Mouse (Mus musculus): Measurements from ENCODE around the gene Anapc13.
A peak's percentile ranks its signal among the peaks of the same experiment; 100 is the strongest.

Anapc13 gene

DNA sequence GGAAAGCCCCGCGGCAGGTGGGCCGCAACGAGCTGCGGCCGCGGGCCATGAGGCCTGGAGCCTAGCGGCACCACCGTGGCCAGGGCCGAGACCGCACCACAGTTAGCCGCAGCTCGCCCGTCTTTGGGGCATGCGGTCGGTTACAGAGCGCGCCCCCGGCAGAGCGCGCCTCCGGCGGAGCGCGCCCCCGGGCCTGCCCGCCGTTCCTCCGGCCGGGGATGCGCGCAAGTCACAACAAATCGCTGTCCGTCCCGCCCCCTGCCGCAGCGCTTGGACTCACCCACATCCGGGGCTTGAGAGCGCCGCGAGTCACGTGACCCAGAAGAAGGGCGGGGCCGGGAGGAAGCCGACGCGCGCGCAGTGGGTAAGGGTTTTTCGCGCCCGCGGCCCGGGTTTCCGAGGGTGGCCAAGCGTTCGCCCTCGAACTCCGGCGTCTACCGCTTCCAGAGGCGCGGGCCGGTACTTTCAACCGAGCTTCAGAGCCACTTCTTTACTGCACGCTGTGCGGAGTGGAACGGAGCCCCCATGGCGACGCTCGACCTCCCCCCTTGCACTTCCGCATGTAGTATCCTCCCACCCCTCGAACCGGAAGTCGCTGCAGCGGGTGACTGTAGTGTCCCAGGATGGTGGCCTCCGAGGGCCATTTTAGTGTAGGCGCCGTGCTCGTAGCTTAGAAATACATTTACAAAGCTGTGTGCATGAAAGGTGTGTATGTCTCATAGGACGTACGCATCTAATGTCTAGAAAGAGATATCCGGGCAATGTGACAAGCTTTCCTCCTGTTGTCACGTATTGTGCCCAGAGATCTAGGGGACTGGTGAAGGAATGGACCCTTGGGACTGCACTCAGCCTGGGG, at the start of gene Anapc13, which contains the start of gene Cep63:
Gene Anapc13 (plus strand): TSS at position 314 of the 856 bp plus-strand sequence.
Gene Cep63 (minus strand): TSS at position 552 of the 856 bp plus-strand sequence.
- DNase-seq (ENCODE audit: low spot score in 2 of 2): peak; percentile 98 to 99

DNA sequence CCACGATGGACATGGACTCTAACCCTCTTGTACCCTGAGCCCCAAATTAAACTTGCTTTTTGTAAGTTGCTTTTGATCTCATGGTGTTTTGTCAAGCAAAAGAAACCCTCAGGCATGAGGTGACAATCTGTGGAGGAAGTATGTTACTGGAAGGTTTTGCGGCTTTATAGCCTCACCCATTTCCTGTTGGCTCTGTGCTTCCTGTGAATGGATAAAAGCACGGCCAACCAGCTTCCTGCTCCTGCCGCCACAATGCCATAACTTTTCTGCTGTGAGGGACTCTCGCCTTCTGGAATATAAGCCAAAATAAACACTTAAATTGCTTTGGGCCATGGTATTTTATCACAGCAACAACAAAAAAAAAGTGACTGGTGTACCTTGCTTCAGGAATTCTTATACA, 48.6 kb upstream of the Anapc13 start:
- DNase-seq (ENCODE audit: low spot score in 2 of 2): no peak

DNA sequence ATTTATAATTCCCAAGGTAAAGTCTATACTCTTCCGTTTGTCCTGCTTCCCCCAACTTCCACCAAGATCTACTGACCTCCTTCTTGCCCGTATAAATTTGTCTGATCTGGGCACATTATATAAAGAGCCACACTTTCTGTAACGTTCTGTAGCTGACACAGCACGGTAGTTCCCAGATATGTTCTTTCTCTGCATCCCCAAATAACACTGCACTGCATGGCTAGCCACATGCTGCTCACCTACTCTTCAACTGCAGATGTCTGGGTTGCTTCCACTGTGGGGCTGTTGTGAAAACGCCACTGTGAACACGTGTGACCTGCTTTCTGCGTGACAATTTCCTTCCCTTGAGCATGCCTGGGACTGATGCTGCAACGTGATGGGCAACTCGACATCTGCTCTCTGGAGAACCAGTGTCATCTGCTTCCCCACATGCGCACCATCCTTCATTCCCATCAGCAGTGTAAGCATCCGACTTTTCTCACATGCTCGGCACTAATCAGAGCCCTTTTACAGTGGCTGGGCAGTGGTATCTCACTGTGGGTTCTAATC, 44.1 kb upstream of the Anapc13 start:
- DNase-seq (ENCODE audit: low spot score in 2 of 2): no peak

DNA sequence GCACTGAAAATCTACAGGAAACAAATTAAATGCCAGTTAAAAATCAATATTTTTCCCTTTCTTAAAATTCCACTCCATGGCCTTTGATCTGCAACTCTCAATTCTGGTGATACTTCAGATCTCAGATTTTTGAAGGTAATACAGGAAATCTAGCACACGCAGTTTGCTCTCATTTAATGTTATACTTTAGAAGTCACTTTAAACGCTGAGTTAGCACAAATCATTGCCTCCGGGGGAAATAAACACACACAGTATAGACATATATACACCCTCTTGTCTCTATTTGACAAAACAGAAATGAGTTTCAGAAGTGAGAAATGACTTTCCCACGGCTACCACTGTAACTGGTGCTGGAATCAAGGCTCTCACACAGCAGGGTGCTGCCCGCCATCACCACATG, 38.7 kb upstream of the Anapc13 start:
- DNase-seq (ENCODE audit: low spot score in 2 of 2): no peak

DNA sequence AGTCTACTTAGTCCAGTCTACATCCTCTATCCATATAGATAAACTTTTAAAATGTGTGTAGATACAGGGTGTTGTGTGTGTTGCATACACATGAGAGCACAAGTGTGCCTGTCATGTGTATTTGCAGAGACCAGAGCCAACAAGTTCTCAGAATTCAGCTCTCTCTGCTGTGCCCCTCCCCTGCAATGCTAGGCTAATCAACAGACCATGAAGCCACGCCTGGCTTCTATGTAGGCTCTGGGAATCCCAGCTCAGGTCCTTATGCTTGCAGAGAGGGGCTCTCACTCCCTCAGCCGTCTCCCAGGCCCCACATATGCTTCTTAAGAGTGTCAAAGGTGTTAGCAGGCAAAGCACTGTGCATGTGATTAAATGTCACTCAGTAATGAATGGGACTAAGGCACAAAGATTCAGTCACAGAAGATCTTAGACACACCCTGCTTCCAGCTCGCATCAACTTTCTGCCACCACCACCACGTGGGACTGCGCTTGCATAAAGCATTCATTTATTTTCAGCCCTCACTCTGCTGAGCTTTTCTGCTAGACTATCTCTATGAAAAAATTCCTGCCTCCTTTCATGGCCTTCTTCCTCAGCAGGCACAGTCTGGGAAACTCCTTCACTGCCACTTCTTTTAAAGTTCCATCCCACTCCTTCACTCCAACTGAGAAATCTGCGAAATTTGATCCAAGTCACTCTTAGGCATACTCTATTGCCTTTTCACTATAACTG, 31.3 kb upstream of the Anapc13 start:
- peak in 1 of 2 experiments; percentile 36 for DNase-seq (ENCODE audit: low spot score in 2 of 2)

DNA sequence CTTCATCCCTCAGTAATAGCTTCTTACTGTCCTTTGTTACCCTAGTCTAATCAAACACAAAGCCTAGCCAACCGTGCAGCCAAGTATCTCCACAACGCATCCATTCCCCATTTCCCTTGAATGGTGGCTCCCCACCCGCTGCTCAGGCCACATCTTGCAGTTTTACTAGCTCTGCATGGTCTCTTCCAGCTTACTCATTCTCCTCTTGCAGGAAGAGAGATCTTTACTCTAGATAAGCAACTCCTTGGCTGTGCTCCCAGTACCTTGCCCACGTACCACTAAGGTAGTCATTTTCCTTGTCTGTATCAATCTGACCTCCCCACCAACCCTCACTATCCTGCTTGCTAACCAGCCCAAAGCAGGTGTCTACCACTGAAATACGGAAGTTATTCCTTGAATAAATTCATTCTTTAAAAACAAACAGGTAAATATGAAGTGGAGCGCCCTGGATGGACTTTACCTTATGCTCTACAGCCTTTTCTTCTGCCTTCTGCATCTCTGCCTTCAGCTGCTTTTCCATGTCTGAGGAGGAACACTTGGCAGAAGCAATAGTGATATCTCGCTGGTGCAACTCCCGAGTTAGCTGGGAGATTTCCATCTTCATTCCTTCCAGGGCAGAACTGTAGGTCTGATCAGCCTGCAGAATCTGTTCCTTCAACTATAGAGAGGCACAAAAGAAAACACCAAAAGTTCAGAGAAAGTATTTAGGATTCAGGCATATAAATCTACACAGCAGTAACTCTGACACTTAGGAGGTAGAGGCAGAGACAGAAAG, 30.2 kb upstream of the Anapc13 start:
- DNase-seq (ENCODE audit: low spot score in 2 of 2): no peak

DNA sequence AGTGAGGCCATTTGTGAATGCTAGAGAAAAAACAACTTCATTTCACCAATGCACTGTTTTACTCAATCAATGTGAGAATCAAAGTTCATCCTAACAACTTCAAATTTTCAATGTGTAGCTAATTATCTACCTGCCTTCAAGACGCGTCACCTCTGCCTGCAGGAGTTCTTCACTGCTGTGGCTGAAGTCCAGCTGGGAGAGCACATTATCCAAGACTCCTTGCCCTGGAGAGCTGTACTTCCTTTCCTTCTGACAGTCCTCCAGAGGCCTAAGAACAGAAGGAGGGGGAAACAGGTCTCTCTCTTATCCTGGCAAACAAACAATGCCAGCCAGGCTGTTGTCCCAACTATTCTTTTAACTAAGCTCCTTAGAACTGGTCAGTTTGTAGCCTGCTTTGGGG, 24.9 kb upstream of the Anapc13 start:
- no peak for DNase-seq (ENCODE audit: low spot score in 2 of 2)

DNA sequence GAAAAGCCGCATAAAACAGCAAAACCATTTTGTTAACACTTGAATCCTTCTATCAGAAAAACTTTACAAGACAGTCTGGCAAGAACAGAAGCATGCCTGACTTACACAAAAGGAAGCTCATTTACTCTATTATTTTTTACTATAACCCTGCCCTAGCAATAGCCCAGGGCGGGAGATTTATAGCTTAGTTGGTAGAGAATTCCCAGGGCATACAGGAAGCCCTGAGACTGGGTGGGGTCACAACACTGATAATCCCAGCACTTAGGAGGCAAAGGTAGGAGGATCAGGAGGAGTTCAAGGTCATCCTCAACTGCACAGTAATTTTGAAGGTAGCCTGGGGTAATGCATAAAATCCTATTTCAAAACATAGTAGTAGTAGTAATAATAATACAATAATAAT, 24.4 kb upstream of the Anapc13 start:
- DNase-seq (ENCODE audit: low spot score in 2 of 2): no peak

DNA sequence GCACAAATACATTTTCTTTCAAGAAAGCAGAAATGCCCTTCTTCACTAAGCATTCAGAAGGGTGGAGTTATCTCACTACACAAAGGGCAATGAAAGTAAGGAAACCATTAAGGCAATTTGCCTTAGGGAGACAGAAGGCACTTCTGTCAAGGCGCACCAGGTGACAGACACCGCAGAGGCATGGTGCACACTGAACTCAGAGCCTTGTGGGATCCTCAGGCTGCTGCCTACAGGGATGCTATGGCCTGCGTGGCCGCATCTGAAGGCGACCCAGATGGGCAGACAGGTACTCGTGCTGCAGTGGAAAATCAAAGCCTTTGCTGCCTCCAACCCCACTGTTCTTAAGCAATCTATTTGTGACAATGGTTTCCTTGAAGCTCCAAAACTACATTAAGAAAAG, 20.9 kb upstream of the Anapc13 start:
- no peak for DNase-seq (ENCODE audit: low spot score in 2 of 2)

DNA sequence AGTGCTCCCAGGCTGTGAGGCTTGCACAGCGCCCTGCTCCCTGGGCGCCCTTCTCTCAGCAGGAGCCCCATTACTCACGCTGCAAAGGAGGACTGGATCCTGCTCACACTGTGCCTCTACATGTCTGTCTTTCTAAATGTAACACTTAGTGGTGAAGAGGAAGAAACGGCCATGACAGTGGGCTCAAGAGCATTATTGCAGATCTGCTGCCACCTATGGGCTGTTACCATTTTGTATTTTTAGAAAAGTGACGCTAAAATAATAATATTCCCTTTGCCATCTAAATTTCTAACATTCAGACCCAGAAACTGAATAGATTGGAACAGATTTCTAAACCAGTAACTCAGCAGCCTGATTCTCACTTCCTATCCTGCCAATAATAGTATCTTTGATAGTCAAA, 18.6 kb upstream of the Anapc13 start:
- DNase-seq (ENCODE audit: low spot score in 2 of 2): no peak

DNA sequence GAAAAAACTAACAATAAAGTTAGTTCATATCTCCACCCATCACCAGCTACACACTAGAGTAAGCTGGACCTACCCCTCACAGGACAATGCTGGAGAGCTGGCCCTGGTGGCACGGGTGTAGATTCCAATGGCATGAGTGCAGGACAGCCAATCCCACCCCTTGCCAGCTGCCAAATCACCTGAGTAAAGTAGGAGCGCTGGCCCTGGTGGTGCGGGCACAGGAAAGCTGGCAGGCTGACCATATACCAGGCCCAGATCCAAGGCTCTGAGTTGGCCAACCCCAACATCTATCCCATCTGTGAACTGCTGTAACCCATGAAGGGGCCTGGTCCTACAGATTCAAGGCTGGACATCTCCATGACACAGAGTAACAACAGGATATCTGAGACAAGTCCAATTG, 16.9 kb upstream of the Anapc13 start:
- DNase-seq (ENCODE audit: low spot score in 2 of 2): no peak

DNA sequence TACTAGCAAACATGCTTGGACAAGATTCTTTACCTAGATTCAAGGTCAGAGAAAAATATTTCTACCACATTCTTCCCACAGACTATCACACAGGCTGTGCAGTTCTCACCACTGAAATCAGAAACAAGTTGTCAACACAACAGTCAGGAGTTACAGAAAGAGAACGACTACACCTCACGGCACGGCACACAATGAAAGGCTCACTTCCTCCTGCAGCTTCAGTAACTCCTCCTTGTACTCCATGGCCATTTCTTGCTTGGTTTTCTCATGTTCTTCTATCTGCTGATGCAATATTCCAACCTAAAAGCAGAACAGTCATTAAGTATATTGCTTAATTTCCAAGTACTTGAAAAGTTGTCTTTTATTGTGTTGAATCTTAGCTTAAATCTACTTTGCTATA, 11.0 kb upstream of the Anapc13 start:
- no peak for DNase-seq (ENCODE audit: low spot score in 2 of 2)

DNA sequence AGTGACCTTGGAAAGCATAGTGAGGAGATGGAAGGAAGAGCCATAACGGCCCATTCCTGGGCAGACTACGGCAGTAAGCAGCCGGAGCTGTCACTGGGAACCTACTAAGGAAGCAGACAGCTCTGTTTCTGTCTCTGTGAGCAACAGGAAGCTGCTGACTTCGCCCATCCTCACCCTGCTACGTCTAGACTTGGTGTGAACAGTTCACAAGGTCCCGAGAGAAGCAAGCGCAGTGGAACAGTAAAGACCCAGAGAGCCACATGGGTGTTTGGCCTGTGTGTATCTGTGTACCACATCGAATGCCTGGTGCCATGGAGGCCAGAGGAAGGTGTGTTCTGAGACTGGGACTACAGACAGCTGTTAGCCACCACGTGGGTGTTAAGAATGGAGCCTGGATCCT, 9.8 kb upstream of the Anapc13 start:
- DNase-seq (ENCODE audit: low spot score in 2 of 2): no peak

DNA sequence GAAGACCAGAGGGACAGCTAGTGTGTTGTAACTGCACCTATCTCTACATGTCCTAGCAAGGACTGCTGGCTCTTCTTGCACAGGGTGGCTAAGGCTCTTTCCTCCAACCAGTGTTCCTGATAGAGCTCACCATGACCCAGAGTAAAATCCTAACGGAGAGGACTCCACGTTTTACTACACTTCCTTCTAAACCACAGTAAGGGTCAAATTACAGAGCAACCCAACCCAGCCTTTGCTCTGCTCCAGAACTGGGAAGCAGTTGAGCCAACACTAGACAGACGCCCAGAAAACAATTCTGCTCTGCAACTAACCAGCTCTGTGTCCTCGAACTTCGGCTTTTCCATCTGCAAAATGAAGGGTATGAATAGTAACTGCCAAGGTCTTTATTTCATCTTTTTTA, 4.7 kb upstream of the Anapc13 start:
- DNase-seq (ENCODE audit: low spot score in 2 of 2): no peak

DNA sequence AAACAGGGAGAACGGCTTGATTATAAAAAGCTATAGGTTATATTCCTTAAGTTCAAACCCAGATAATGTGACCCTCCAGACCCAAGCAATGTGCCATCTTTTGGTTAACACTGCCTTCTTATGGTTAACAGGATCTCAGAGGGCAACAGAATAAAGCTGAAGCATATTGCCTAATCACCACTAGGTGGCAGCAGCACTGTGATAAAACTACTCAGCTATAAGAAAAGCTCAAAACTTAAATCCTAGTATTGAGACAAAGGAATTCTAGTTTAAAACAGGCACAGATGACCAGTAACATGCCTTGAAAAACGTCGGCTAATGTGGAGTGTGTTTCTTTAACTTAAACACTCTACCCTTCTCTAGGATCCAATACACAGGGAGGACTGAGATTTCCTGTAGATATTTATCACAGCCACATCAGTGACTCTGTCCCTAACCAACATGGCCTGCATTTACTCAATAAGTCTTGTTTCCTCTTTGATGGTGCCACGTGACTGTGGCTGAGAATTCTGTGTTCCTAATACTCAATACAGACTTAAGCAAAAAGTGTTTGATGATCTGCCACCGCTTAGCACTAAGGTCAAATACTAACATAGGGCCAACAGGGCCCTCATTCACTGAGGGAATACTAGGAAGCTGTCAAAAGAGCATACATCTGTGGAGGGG, 3.8 kb upstream of the Anapc13 start:
- DNase-seq (ENCODE audit: low spot score in 2 of 2): peak; percentile 64 to 67

DNA sequence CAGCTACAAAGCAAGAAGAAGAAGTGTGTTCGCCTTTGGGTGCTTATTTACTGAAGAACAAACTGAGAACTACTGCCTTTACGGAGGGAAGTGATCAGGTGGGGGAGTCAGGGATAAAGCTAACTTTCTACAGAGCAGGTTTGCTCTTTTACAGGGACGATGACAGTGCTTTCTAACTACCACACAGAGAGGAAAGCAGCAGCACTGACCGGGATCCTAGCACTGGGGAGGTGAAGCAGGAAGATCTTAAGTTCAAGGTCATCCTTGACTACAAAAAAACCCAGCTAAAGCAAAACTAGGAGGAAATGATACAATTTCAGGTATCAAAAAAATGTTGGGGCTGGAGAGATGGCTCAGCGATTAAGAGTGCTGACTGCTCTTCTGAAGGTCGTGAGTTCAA, 3.2 kb upstream of the Anapc13 start:
- DNase-seq (ENCODE audit: low spot score in 2 of 2): no peak

DNA sequence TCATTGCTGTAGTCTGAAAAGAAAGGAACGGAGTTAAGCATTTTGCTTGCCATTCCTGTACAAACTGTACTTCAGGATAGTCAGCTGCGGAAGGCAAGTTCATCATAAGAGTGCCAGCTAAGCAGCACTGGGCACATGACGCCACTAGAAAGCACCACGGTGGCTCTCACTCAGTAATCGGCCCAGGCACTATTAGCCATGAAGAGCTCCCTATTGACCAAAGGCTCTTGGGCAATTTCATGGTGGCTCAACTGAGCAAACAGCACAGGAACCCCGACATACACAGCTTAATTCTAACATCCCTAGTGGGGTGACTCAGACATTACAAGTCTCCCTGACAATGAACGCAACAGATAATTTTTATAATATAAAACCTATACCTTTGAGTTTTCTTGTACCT, 2.5 kb upstream of the Anapc13 start:
- DNase-seq (ENCODE audit: low spot score in 2 of 2): no peak

DNA sequence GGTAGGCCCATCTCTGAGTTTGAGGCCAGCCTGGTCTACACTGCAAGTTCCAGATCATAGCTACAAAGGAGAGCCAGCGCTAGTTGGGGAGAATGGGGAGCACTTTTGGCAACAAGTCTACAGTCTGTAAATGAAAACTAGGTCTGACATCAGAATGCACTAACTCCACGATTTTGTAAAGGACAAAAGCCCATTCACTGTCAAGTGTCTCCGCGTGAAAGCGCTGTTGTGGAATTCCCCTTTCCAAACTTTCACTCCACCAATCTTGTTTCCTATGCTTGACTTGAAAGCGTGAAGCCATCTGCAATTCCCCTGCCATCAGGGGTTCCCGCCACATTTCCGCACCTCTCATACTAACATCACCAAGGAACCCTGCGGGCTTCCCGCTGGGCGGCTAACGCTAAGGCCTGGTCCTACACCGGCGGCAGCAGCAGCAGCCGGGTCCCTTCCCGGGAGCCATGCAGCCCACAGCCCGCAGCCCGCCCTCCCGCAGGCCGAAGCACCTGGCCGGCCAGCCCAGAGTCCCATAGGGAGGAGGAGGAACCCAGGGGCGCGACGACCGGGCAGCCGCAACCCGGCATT, 604 bp upstream of the Anapc13 start:
- peak; percentile 59 to 71 for DNase-seq (ENCODE audit: low spot score in 2 of 2)

DNA sequence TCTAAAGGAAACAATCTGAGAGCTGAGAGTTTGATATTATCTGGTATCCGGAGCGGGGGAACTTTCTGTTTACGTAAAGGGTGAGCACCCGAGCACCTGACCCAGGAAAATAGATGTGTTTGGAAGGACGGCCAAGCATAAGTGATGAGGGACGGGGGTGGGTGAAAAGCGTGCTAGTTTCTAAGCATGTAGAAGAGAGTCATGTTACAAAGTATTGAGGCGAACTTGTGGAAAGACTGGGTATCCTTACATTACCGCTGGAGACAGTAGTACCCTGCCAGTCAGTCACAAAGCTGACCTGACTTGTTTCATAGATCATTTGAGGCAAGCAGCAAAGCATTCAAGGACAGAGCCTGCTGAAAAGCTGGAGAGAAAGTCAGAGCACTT, 736 bp downstream of the Anapc13 start:
- DNase-seq (ENCODE audit: low spot score in 2 of 2): no peak

DNA sequence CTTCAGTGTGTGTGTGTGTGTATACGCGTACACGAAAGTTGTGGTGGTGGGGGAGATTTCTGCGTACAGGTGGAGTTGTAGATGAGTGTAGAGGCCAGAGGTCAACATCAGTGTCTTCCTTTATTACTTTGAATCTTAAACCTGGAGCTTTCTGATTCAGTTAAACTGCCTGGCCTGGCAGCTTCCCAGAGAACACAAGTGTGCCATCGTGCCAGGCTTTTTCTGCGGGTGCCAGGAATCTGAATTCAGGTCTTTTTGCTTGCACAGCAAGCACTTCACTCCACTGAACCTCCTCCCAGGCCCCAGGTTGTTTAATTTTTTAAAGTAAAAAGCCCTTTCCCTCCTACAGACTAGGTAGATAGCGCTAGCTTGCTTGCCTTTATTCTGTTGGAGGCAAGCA, 1.3 kb downstream of the Anapc13 start:
- peak; percentile 46 to 49 for DNase-seq (ENCODE audit: low spot score in 2 of 2)

DNA sequence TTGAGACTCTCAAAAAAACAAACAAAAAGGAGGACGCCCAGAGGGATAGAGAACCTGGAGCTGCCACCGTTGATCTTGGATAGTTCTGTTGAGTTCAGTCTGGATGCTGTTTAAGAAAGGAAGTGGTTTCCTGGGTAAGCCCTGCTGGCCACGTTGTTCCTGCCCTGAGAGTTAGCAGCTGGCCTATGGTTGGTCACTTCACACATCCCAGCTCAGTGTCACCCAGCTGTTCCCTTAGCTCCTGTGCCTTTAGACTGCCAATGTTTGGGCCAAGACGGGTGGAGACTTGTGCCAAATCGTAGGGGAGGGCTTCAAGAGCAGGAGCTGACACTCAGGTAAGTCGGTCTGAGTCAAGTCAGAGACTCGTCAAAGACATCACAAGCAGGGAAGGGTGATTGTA, 3.0 kb downstream of the Anapc13 start:
- no peak for DNase-seq (ENCODE audit: low spot score in 2 of 2)
